Mouse (Mus musculus) liver, embryonic 16.5 days (tissue): ENCODE results near the gene Dst. TPM values are rescaled to one million over a fixed set of nuclear protein-coding genes. Genes with fewer than 3 reads are reported as not detected.

Experiments used
- ATAC-seq: fragments of 200-750 bp; cut with Nextera tagmentation; 2 replicates; pipeline ENCODE4 v1.8.0; 2017; ENCODE audit warnings: low read depth, mild to moderate bottlenecking, moderate number of reproducible peaks, moderate library complexity
- H3K27ac ChIP-seq: fragments of 300-500 bp; sonication (generic); 2 replicates; pipeline ENCODE4 v1.5.1; 2014; ENCODE audit warnings: mild to moderate bottlenecking, low read length
- H3K27me3 ChIP-seq: fragments of 300-500 bp; sonication (generic); 2 replicates; pipeline ENCODE4 v1.6.1; 2014; ENCODE audit warnings: low read depth, low read length, mixed read lengths; ENCODE audit not compliant: control insufficient read depth, insufficient read depth
- H3K36me3 ChIP-seq: fragments of 300-500 bp; sonication (generic); 2 replicates; pipeline ENCODE4 v1.6.1; 2014; ENCODE audit warnings: mild to moderate bottlenecking; ENCODE audit not compliant: control insufficient read depth, insufficient read depth
- H3K4me1 ChIP-seq: fragments of 300-500 bp; sonication (generic); 2 replicates; pipeline ENCODE4 v1.6.1; 2014; ENCODE audit warnings: low read depth, low read length, mixed read lengths; ENCODE audit not compliant: control insufficient read depth
- H3K4me2 ChIP-seq: fragments of 300-500 bp; sonication (generic); 2 replicates; pipeline ENCODE4 v1.6.1; 2014; ENCODE audit warnings: low read depth, low read length, mixed read lengths
- H3K4me3 ChIP-seq: fragments of 300-500 bp; sonication (generic); 2 replicates; pipeline ENCODE4 v1.5.1; 2014; ENCODE audit warnings: low read depth, mild to moderate bottlenecking, low read length
- H3K9ac ChIP-seq: fragments of 300-500 bp; sonication (generic); 2 replicates; pipeline ENCODE4 v1.6.1; 2014; ENCODE audit warnings: low read depth, low read length
- H3K9me3 ChIP-seq: fragments of 300-500 bp; sonication (generic); replicated peaks from 2 replicates; pipeline ENCODE4 v1.6.1; 2016; ENCODE audit warnings: low read length; ENCODE audit not compliant: control insufficient read depth
- WGBS: fragments of 180-500 bp; shearing (Covaris S2); extraction: QIAGEN DNeasy Blood & Tissue Kit; methylation state at CpG from one replicate; pipeline ENCODE4 v1.1.7; 2014; ENCODE audit not compliant: insufficient replicate concordance; 5-methylcytosine and 5-hydroxymethylcytosine counted together
- polyA plus RNA-seq: library from polyadenylated mRNA; unstranded; fragments of >200 nt; fragmentation: Nextera tagmentation; extraction: Ambion mirVana; gene quantifications from 2 replicates; pipeline ENCODE4 v1.2.1, GENCODE M21; 2015

The Dst gene
- polyA plus RNA-seq, 1 experiment from 2014 or later, result 8.0 TPM

- peaks cover 3% of the 10 kb centered on the region for H3K4me1 ChIP-seq
Observed at GRCm38 (mm10) chr1:34005238-34005725, 97.3 kb downstream of the Dst start.

DNA sequence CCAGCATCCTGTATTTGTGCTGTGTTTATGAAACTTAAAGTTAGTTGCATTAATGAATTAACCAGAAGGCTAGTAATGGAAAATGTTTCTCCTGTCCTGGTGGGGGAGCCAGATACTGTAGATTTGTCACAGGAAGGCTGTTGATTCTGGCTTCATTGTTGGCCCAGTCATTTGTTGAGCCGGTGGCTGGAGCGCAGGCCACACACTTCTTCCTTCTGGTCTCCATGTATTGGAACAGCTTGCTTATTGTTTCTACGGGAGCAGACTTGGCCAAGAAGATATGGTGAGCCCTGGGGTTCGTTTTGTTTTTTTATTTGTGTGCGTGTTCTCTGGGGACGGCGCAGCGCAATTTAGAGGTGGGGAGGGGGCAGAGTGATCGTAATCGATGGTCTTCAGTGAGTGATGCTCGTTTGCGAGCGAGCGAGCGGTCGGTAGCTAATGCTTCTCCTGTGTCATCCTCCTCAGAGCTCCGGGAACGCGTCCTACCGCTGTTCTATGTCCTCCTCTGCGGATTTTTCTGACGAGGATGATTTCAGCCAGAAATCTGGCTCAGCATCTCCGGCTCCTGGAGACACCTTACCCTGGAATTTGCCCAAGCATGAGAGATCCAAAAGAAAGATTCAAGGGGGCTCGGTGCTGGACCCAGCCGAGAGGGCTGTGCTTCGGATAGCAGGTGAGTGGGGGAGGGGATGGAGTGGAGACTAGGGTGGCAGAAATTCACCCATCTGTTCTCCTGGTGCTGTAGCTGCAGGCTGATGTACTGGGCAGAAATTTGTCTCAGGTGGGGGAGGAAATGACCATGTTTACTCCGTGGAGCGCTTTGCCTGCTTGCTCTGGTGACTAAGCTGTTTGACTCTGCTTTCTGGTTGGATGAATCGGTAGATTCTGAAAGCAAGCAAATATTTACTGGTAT lies 98.0 kb downstream of the Dst start:
- H3K36me3 ChIP-seq, result no peaks in the 10 kb centered on the region
- H3K27ac ChIP-seq, result peak overlapping the region; percentile 37
- H3K4me1 ChIP-seq, result peaks cover 3% of the 10 kb centered on the region
- H3K9me3 ChIP-seq, result no peaks in the 10 kb centered on the region
- H3K27me3 ChIP-seq, result peaks cover 3% of the 10 kb centered on the region; the same call in 1 of the 2 replicates
- peak overlapping the region; percentile 57 for H3K4me2 ChIP-seq
- H3K4me3 ChIP-seq, result peak overlapping the region; percentile 48
- ATAC-seq, result peak; percentile 55
- 3% methylated on average over 29 of the region's 29 CpGs for WGBS
- 0 out of 2 replicates have a peak overlapping the region, but pooled peaks have one; percentile 12 for H3K9ac ChIP-seq

More at GRCm38 (mm10) chr1:34005238-34005725, 97.3 kb downstream of the Dst start:
- no peak for ATAC-seq
- H3K27me3 ChIP-seq, result no peaks in the 10 kb centered on the region
- H3K4me2 ChIP-seq, result peak overlapping the region; percentile 57
- no peak overlapping the region; the same call in 1 of the 2 replicates for H3K27ac ChIP-seq
- H3K4me3 ChIP-seq, result peak overlapping the region; percentile 48
- WGBS, result 7% methylated on average over 10 of the region's 10 CpGs
- H3K9me3 ChIP-seq, result no peaks in the 10 kb centered on the region
- no peaks in the 10 kb centered on the region for H3K36me3 ChIP-seq
- no peak overlapping the region for H3K9ac ChIP-seq

DNA sequence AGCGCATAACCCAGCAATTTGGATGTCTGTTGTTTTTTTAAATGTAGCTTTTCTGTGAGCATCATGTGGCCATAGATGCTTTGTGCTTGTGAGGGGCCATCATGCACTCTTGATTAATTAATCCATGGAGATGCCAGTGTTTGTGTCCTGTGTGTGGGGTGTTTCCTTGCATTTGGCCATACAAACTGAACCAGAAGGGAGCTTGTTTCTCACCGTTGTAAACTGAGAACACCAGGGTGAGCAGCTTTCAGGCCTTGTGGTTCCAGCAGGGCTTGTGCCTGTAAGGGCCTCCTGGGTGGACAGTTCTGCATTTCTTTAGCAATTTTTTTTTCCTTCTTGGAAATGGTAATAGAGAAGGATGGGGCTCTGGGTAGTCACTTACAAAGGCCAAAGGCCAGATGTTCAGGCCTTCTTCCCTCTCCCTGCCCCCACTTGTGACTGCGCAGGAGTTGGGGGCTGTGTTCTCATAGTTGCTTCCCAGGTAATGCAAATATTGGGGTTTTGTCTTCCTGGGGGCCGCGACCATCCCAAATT lies 98.9 kb downstream of the Dst start:
- H3K4me1 ChIP-seq, result peaks cover 3% of the 10 kb centered on the region
- 0 out of 2 replicates have a peak overlapping the region, but pooled peaks have one; percentile 4 for H3K4me2 ChIP-seq
- WGBS, result 55% methylated on average over 5 of the region's 5 CpGs
- no peak overlapping the region for H3K27ac ChIP-seq
- no peak for ATAC-seq
- H3K9me3 ChIP-seq, result no peaks in the 10 kb centered on the region
- H3K36me3 ChIP-seq, result no peaks in the 10 kb centered on the region
- H3K9ac ChIP-seq, result no peak overlapping the region
- H3K4me3 ChIP-seq, result no peak overlapping the region
- peaks cover 10% of the 10 kb centered on the region for H3K27me3 ChIP-seq

GRCm38 (mm10) chr1:34007379-34007778 lies 99.4 kb downstream of the Dst start:
- Histone ChIP-seq H3K27me3 (peaks cover 12% of the 10 kb centered on the region), H3K4me1 (peaks cover 3% of the 10 kb centered on the region), H3K4me3 (no peak overlapping the region), H3K9ac (no peak overlapping the region), H3K9me3 (no peaks in the 10 kb centered on the region), H3K36me3 (no peaks in the 10 kb centered on the region), H3K27ac (0 out of 2 replicates have a peak overlapping the region, but pooled peaks have one; percentile 14), H3K4me2 (no peak overlapping the region)
- no peak for ATAC-seq
- 76% methylated on average over 4 of the region's 4 CpGs for WGBS

GRCm38 (mm10) chr1:34011051-34011677 lies 103.1 kb downstream of the Dst start:
- no peak overlapping the region for H3K27ac ChIP-seq
- H3K4me1 ChIP-seq, result peaks cover 3% of the 10 kb centered on the region
- H3K36me3 ChIP-seq, result no peaks in the 10 kb centered on the region
- H3K4me3 ChIP-seq, result peak overlapping the region; percentile 59
- no peaks in the 10 kb centered on the region for H3K9me3 ChIP-seq
- peak overlapping the region; percentile 65 for H3K4me2 ChIP-seq
- H3K27me3 ChIP-seq, result peaks cover 12% of the 10 kb centered on the region
- ATAC-seq, result peak; percentile 76
- H3K9ac ChIP-seq, result peak overlapping the region; percentile 44; the same call in 1 of the 2 replicates
- WGBS, result under 1% methylated on average over 43 of the region's 47 CpGs

DNA sequence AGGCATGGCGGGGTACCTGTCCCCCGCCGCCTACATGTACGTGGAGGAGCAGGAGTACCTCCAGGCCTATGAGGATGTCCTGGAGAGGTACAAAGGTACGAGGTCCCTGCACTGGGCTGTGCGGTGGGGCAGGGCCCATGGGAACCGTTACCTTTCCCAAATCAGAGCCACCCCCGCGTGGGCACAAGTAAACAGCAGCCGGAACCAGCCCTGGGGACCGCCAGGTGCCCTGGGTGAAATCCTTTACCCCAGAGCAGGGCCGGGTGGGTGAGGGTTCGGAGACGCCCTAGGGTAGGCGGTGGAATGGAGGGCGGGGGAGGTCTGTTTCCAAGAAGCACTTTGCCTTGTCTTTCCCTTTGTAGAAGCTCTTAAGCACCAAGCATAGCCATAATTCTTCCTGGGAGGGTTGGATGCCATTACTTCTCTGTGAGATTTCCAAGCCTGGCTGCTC lies 103.8 kb downstream of the Dst start:
- ATAC-seq, result no peak
- whole genome bisulfite sequencing, result 7% methylated on average over 16 of the region's 16 CpGs

DNA sequence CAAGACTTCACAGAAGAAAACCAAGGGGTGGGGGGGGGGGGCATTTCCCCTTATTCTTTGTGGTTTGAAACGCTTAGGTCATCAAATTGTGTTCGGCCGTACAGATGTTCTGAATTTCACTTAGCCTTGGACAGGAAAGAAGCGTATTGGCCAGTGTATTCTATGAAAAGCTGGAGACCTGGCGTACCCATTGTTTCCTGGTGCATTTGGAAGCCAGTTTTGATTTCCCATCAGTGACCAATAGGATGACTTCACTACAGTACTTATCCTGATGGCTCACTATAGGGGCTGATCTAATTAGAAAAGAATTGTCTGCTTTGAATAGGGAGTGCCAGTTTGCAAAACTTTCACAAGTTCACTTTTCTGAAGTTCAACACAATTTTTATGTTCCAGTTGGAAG lies 105.5 kb downstream of the Dst start:
- no peak overlapping the region for H3K4me2 ChIP-seq
- no peak overlapping the region for H3K9ac ChIP-seq
- no peaks in the 10 kb centered on the region for H3K9me3 ChIP-seq
- peaks cover 12% of the 10 kb centered on the region for H3K27me3 ChIP-seq
- H3K36me3 ChIP-seq, result no peaks in the 10 kb centered on the region
- no peaks in the 10 kb centered on the region; the same call in 1 of the 2 replicates for H3K4me1 ChIP-seq
- no peak overlapping the region for H3K4me3 ChIP-seq
- 33% methylated on average over 5 of the region's 5 CpGs for WGBS
- ATAC-seq, result no peak
- no peak overlapping the region for H3K27ac ChIP-seq

More for the DNA sequence above, 103.8 kb downstream of the Dst start:
- H3K9ac ChIP-seq, result peak overlapping the region; percentile 44; the same call in 1 of the 2 replicates
- peaks cover 12% of the 10 kb centered on the region for H3K27me3 ChIP-seq
- H3K36me3 ChIP-seq, result no peaks in the 10 kb centered on the region
- peaks cover 1% of the 10 kb centered on the region for H3K4me1 ChIP-seq
- H3K4me3 ChIP-seq, result peak overlapping the region; percentile 59
- peak overlapping the region; percentile 65 for H3K4me2 ChIP-seq
- no peaks in the 10 kb centered on the region for H3K9me3 ChIP-seq
- no peak overlapping the region for H3K27ac ChIP-seq

GRCm38 (mm10) chr1:34016780-34017179 lies 108.8 kb downstream of the Dst start:
- peaks cover 3% of the 10 kb centered on the region; the same call in 1 of the 2 replicates for H3K27me3 ChIP-seq
- H3K4me1 ChIP-seq, result no peaks in the 10 kb centered on the region; the same call in 1 of the 2 replicates
- 72% methylated on average over 15 of the region's 15 CpGs for WGBS

More at GRCm38 (mm10) chr1:34016780-34017179, 108.8 kb downstream of the Dst start:
- no peak for ATAC-seq
- Histone ChIP-seq H3K9me3 (no peaks in the 10 kb centered on the region), H3K9ac (no peak overlapping the region), H3K4me3 (no peak overlapping the region), H3K36me3 (no peaks in the 10 kb centered on the region), H3K4me2 (no peak overlapping the region), H3K27ac (no peak overlapping the region)
